Mouse (Mus musculus) c-Kit-negative CD71-positive TER-119-positive erythroid progenitor cells, embryonic 14.5 days (primary cell): ENCODE results near the gene Ttbk2.
A peak's percentile ranks its signal among the peaks of the same experiment; 100 is the strongest.

ENCODE experiments used
- DNase-seq: peaks from one replicate; pipeline ENCODE4 v3.0.0-alpha.2; 2013; ENCODE audit warnings: low read depth, low spot score

The Ttbk2 gene

GRCm38 (mm10) chr2:120850424-120851082 lies at the start of gene Ttbk2:
Ttbk2 (minus strand) TSS chr2:120850604.
- DNase-seq = peak; percentile 97

- DNase-seq = no peak
These were observed 46.0 kb upstream of the Ttbk2 start for GRCm38 (mm10) chr2:120896361-120896760.

- no peak for DNase-seq
These were observed 37.2 kb upstream of the Ttbk2 start for GRCm38 (mm10) chr2:120887601-120888000.

- no peak for DNase-seq
These were observed 22.8 kb upstream of the Ttbk2 start for GRCm38 (mm10) chr2:120873192-120873591.

GRCm38 (mm10) chr2:120871447-120872336 lies 21.3 kb upstream of the Ttbk2 start:
- no peak for DNase-seq

- no peak for DNase-seq
These were observed 16.9 kb upstream of the Ttbk2 start for GRCm38 (mm10) chr2:120867336-120867735.

- DNase-seq = no peak
These were observed 16.2 kb upstream of the Ttbk2 start for GRCm38 (mm10) chr2:120866561-120866960.

- DNase-seq = no peak
These were observed 13.0 kb upstream of the Ttbk2 start for GRCm38 (mm10) chr2:120863389-120863788.

- DNase-seq = no peak
These were observed 10.3 kb upstream of the Ttbk2 start for GRCm38 (mm10) chr2:120860699-120861098.

GRCm38 (mm10) chr2:120858131-120858530 lies 7.7 kb upstream of the Ttbk2 start:
- no peak for DNase-seq

GRCm38 (mm10) chr2:120853151-120853550 lies 2.7 kb upstream of the Ttbk2 start:
- no peak for DNase-seq

GRCm38 (mm10) chr2:120852626-120853025 lies 2.2 kb upstream of the Ttbk2 start:
- no peak for DNase-seq

GRCm38 (mm10) chr2:120849449-120850423 lies 668 bp downstream of the Ttbk2 start, which contains the start of gene Cdan1:
Cdan1 (minus strand) TSS chr2:120850128.
- peak; percentile 58 for DNase-seq

- DNase-seq = peak; percentile 31
These were observed 5.1 kb downstream of the Ttbk2 start for GRCm38 (mm10) chr2:120845280-120845679.

- DNase-seq = no peak
These were observed 6.4 kb downstream of the Ttbk2 start for GRCm38 (mm10) chr2:120843990-120844389.

- no peak for DNase-seq
These were observed 9.2 kb downstream of the Ttbk2 start for GRCm38 (mm10) chr2:120841211-120841610.

- DNase-seq = no peak
These were observed 15.2 kb downstream of the Ttbk2 start for GRCm38 (mm10) chr2:120835167-120835566.

GRCm38 (mm10) chr2:120826936-120827638 lies 23.3 kb downstream of the Ttbk2 start:
- DNase-seq = no peak

GRCm38 (mm10) chr2:120770265-120770935 lies 80.0 kb downstream of the Ttbk2 start:
- DNase-seq = no peak

GRCm38 (mm10) chr2:120761922-120762321 lies 88.5 kb downstream of the Ttbk2 start:
- no peak for DNase-seq
